Mouse (Mus musculus): Measurements from ENCODE around the gene Pacsin2. TPM values are rescaled to one million over a fixed set of nuclear protein-coding genes. Genes with fewer than 3 reads are reported as not detected.

Pacsin2 gene
- polyA plus RNA-seq, 1 experiment: 73.5 TPM

DNA sequence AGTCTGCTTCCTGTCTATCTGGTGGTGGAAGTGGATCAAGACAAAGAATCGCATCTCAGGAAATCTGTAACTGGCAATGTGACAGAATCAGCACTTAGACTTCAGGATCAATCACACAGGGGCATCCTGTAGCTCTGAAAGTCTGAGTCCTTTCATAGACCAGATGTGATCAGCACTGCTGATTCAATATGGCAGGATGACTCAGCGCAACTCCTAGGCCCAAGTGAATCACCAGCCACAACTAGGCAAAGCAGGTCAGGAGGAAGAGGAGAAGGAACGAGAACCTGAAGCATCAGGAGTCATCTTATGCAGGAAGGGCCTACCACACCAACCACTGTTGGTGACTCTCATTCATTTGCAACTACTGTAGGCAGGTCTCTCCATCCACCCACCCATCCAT is 60.4 kb downstream of the Pacsin2 start:
- H3K36me3 ChIP-seq (ENCODE audit: control insufficient read depth, insufficient read depth, low read length): peaks cover 12% of the 10 kb centered on the region; the same call in 1 of the 2 replicates
- H3K27ac ChIP-seq (ENCODE audit: insufficient read depth, low read depth, low read length): peak overlapping the region; percentile 95
- H3K27me3 ChIP-seq (ENCODE audit: control insufficient read depth, insufficient read depth, low read length): no peaks in the 10 kb centered on the region
- TF ChIP-seq POLR2A (IDR thresholded peaks at IDR 0.05; ENCODE audit: low read depth, low read length) (no peak), CTCF (IDR thresholded peaks at IDR 0.05; ENCODE audit: extremely low read depth, insufficient read length, insufficient replicate concordance, low read depth, low read length) (no peak)
- no peak overlapping the region for H3K4me3 ChIP-seq (ENCODE audit: low read depth, low read length)
- peaks cover 9% of the 10 kb centered on the region for H3K4me1 ChIP-seq (ENCODE audit: control insufficient read depth, insufficient read depth, insufficient read length, low read length)
- WGBS: 87% methylated on average over 3 of the region's 3 CpGs

DNA sequence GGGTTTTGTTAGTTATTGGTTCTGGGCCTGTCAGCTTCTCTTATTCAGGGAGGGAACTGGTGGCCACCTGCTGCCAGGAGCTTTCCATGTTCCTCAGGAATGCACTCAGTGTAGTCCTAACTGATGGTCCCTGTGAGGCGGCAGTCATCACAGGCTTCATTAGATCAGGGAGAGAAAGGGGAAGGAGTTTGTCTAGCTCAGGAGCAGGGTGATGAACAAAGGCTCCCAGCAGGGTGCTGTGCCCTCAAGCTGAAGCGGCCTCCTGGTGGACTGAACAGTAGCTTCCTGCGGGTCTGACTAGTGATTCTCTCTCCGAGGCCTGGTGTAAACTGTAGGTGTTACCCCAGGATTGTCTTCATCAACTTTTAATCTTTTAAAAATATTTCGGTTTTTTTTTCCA is 61.4 kb downstream of the Pacsin2 start:
- TF ChIP-seq POLR2A (IDR thresholded peaks at IDR 0.05; ENCODE audit: low read depth, low read length) (no peak), CTCF (IDR thresholded peaks at IDR 0.05; ENCODE audit: extremely low read depth, insufficient read length, insufficient replicate concordance, low read depth, low read length) (no peak)
- H3K4me3 ChIP-seq (ENCODE audit: low read depth, low read length): no peak overlapping the region
- no peaks in the 10 kb centered on the region for H3K27me3 ChIP-seq (ENCODE audit: control insufficient read depth, insufficient read depth, low read length)
- H3K36me3 ChIP-seq (ENCODE audit: control insufficient read depth, insufficient read depth, low read length): peaks cover 12% of the 10 kb centered on the region; the same call in 1 of the 2 replicates
- H3K4me1 ChIP-seq (ENCODE audit: control insufficient read depth, insufficient read depth, insufficient read length, low read length): peaks cover 8% of the 10 kb centered on the region
- no peak overlapping the region for H3K27ac ChIP-seq (ENCODE audit: insufficient read depth, low read depth, low read length)
- 88% methylated on average over 5 of the region's 5 CpGs for WGBS

- Histone ChIP-seq H3K36me3 (ENCODE audit: control insufficient read depth, insufficient read depth, low read length) (peaks cover 40% of the 10 kb centered on the region), H3K4me3 (ENCODE audit: low read depth, low read length) (no peak overlapping the region), H3K27me3 (ENCODE audit: control insufficient read depth, insufficient read depth, low read length) (no peaks in the 10 kb centered on the region), H3K4me1 (ENCODE audit: control insufficient read depth, insufficient read depth, insufficient read length, low read length) (no peaks in the 10 kb centered on the region), H3K27ac (ENCODE audit: insufficient read depth, low read depth, low read length) (no peak overlapping the region)
- TF ChIP-seq CTCF (IDR thresholded peaks at IDR 0.05; ENCODE audit: extremely low read depth, insufficient read length, insufficient replicate concordance, low read depth, low read length): no peak
- TF ChIP-seq POLR2A (IDR thresholded peaks at IDR 0.05; ENCODE audit: low read depth, low read length): no peak
- WGBS: 86% methylated on average over 2 of the region's 2 CpGs
Observed at GRCm38 (mm10) chr15:83392722-83393121, 71.7 kb downstream of the Pacsin2 start.

DNA sequence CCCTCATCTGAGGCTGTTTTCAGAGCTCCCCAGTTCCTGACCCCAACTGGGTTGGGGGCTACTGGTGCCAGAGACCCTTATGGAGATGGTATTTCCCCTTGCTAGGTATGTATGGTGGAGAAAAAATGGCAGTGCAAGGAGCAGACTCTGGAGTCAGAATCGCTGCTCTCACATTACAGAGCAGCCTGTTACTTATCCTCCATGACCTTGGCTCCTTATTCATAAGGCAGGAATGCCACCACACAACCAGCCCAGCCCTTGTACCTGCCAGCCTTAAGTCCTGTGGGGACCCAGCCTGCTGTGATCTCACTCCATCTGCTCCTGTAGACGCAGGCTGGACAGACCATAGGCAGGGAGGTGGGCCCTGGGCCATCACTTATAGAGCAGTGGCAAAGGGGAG is 76.5 kb downstream of the Pacsin2 start:
- WGBS: 87% methylated on average over 2 of the region's 2 CpGs
- Histone ChIP-seq H3K27me3 (ENCODE audit: control insufficient read depth, insufficient read depth, low read length) (no peaks in the 10 kb centered on the region), H3K36me3 (ENCODE audit: control insufficient read depth, insufficient read depth, low read length) (peaks cover 78% of the 10 kb centered on the region), H3K4me3 (ENCODE audit: low read depth, low read length) (no peak overlapping the region), H3K4me1 (ENCODE audit: control insufficient read depth, insufficient read depth, insufficient read length, low read length) (no peaks in the 10 kb centered on the region), H3K27ac (ENCODE audit: insufficient read depth, low read depth, low read length) (no peak overlapping the region)
- no peak for TF ChIP-seq POLR2A (IDR thresholded peaks at IDR 0.05; ENCODE audit: low read depth, low read length)
- no peak for TF ChIP-seq CTCF (IDR thresholded peaks at IDR 0.05; ENCODE audit: extremely low read depth, insufficient read length, insufficient replicate concordance, low read depth, low read length)

GRCm38 (mm10) chr15:83383633-83384032 is 80.8 kb downstream of the Pacsin2 start:
- TF ChIP-seq CTCF (IDR thresholded peaks at IDR 0.05; ENCODE audit: extremely low read depth, insufficient read length, insufficient replicate concordance, low read depth, low read length) (no peak), POLR2A (IDR thresholded peaks at IDR 0.05; ENCODE audit: low read depth, low read length) (no peak)
- H3K27me3 ChIP-seq (ENCODE audit: control insufficient read depth, insufficient read depth, low read length): no peaks in the 10 kb centered on the region
- H3K4me1 ChIP-seq (ENCODE audit: control insufficient read depth, insufficient read depth, insufficient read length, low read length): no peaks in the 10 kb centered on the region
- H3K27ac ChIP-seq (ENCODE audit: insufficient read depth, low read depth, low read length): no peak overlapping the region
- H3K4me3 ChIP-seq (ENCODE audit: low read depth, low read length): no peak overlapping the region
- WGBS: 91% methylated on average over 2 of the region's 2 CpGs
- H3K36me3 ChIP-seq (ENCODE audit: control insufficient read depth, insufficient read depth, low read length): peaks cover 80% of the 10 kb centered on the region

DNA sequence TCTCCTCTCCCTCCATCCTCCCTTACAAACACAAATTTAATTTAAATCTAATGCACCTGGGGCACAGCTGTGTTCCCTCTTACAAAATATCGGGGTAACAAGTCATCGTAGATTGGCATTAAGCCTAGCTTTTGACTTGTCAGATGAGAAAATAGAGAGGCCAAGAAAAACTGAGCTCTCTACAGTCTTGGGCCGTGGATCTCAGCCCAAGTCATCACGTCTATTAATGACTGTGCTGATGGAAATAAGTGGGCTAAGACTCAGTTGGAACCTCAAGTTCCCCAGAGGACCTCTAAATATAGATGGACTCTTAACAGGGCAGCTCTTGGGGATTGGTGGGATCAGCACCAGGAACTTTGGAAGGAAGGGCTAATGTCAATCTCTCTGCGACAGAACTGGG is 81.3 kb downstream of the Pacsin2 start:
- Histone ChIP-seq H3K4me3 (ENCODE audit: low read depth, low read length) (no peak overlapping the region), H3K27ac (ENCODE audit: insufficient read depth, low read depth, low read length) (no peak overlapping the region), H3K4me1 (ENCODE audit: control insufficient read depth, insufficient read depth, insufficient read length, low read length) (no peaks in the 10 kb centered on the region), H3K36me3 (ENCODE audit: control insufficient read depth, insufficient read depth, low read length) (peaks cover 84% of the 10 kb centered on the region), H3K27me3 (ENCODE audit: control insufficient read depth, insufficient read depth, low read length) (no peaks in the 10 kb centered on the region)
- WGBS: 92% methylated on average over 5 of the region's 5 CpGs
- no peak for TF ChIP-seq CTCF (IDR thresholded peaks at IDR 0.05; ENCODE audit: extremely low read depth, insufficient read length, insufficient replicate concordance, low read depth, low read length)

DNA sequence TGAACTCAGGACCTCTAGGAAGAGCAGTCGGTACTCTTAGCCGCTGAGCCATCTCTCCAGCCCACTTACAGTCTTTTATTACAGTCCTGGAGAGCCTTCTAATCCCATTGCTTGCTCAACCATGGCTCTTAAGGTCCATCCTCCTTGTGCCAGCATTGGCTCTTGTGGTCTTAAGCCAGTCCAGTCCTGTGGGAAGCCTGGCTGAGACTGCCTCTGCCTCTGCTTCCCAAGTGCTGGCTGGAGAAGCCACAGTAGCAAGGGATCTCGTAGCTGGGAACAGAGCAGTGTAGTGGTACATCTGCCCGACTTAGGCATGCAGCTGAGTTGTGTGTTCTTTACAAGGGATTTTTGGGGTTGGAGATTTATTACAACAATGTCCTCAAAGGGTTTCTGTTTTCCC is 81.9 kb downstream of the Pacsin2 start:
- 96% methylated on average over 4 of the region's 4 CpGs for WGBS
- H3K27me3 ChIP-seq (ENCODE audit: control insufficient read depth, insufficient read depth, low read length): no peaks in the 10 kb centered on the region
- H3K36me3 ChIP-seq (ENCODE audit: control insufficient read depth, insufficient read depth, low read length): peaks cover 84% of the 10 kb centered on the region
- TF ChIP-seq POLR2A (IDR thresholded peaks at IDR 0.05; ENCODE audit: low read depth, low read length) (no peak), CTCF (IDR thresholded peaks at IDR 0.05; ENCODE audit: extremely low read depth, insufficient read length, insufficient replicate concordance, low read depth, low read length) (no peak)
- H3K4me3 ChIP-seq (ENCODE audit: low read depth, low read length): no peak overlapping the region
- no peaks in the 10 kb centered on the region for H3K4me1 ChIP-seq (ENCODE audit: control insufficient read depth, insufficient read depth, insufficient read length, low read length)
- no peak overlapping the region for H3K27ac ChIP-seq (ENCODE audit: insufficient read depth, low read depth, low read length)

DNA sequence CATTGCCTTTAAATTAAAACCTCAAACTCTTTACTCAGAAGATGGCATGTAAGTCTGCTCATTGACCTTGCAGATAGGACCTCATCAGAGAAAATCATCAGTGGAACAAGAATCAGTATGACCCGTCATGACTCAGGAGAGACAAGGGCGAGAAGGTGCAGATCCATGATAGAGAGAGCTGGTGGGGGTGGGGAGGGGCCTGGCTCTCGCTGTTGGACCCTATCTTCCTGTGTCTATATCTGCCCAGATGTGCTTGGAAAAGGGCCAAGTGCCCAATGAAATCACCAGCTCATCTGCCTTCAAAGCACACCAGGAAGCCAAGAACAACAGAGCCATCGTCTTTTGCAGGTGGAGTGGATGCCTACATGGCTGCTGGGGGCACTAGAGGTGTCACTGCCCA is 87.3 kb downstream of the Pacsin2 start:
- 70% methylated on average over 4 of the region's 4 CpGs for WGBS
- Histone ChIP-seq H3K36me3 (ENCODE audit: control insufficient read depth, insufficient read depth, low read length) (peaks cover 61% of the 10 kb centered on the region), H3K27ac (ENCODE audit: insufficient read depth, low read depth, low read length) (no peak overlapping the region), H3K27me3 (ENCODE audit: control insufficient read depth, insufficient read depth, low read length) (no peaks in the 10 kb centered on the region), H3K4me3 (ENCODE audit: low read depth, low read length) (no peak overlapping the region), H3K4me1 (ENCODE audit: control insufficient read depth, insufficient read depth, insufficient read length, low read length) (peaks cover 6% of the 10 kb centered on the region; the same call in 1 of the 2 replicates)
- TF ChIP-seq CTCF (IDR thresholded peaks at IDR 0.05; ENCODE audit: extremely low read depth, insufficient read length, insufficient replicate concordance, low read depth, low read length) (no peak), POLR2A (IDR thresholded peaks at IDR 0.05; ENCODE audit: low read depth, low read length) (no peak)
